Mouse (Mus musculus): ENCODE measurements around the gene Jazf1. TPM values are rescaled to one million over a fixed set of nuclear protein-coding genes. Genes with fewer than 3 reads are reported as not detected.

Jazf1 gene
- polyA plus RNA-seq, 2 experiments, result 0.71 to 1.2 TPM

- Histone ChIP-seq H3K27ac (no peak overlapping the region), H3K4me2 (ENCODE audit: low read depth) (no peak overlapping the region), H3K36me3 (replicated peaks; ENCODE audit: control insufficient read depth, insufficient read depth, low read depth) (no peaks in the 10 kb centered on the region), H3K4me1 (replicated peaks; ENCODE audit: control insufficient read depth in 2 of 2, insufficient read depth in 2 of 2, low read length in 1 of 2) (no peaks in the 10 kb centered on the region), H3K27me3 (ENCODE audit: control insufficient read depth, insufficient read depth, low read length) (no peaks in the 10 kb centered on the region), H3K9ac (replicated peaks) (no peak overlapping the region), H3K4me3 (ENCODE audit: insufficient read depth in 1 of 2, low read depth in 2 of 2, low read length in 2 of 2) (no peak overlapping the region), H3K9me3 (ENCODE audit: control insufficient read depth, low read length) (no peaks in the 10 kb centered on the region)
- no peak for DNase-seq (ENCODE audit: low read depth in 3 of 3, low spot score in 3 of 3)
- no peak for ATAC-seq (ENCODE audit: insufficient read depth)
- WGBS (ENCODE audit: insufficient replicate concordance), result 57% methylated on average over 7 of the region's 7 CpGs
- TF ChIP-seq CTCF (IDR thresholded peaks at IDR 0.05; ENCODE audit: low read depth) (peak; percentile 37), EP300 (IDR thresholded peaks at IDR 0.05; ENCODE audit: low read depth) (no peak)
Measured at GRCm38 (mm10) chr6:52972138-52972537, 96.3 kb downstream of the Jazf1 start.

GRCm38 (mm10) chr6:52969717-52970261 lies 98.6 kb downstream of the Jazf1 start:
- Histone ChIP-seq H3K4me2 (ENCODE audit: low read depth) (no peak overlapping the region), H3K4me1 (replicated peaks; ENCODE audit: control insufficient read depth in 2 of 2, insufficient read depth in 2 of 2, low read length in 1 of 2) (0 out of 4 replicates have a peak, but pooled peaks cover 0 to 2% of the 10 kb centered on the region in 2 experiments), H3K27me3 (ENCODE audit: control insufficient read depth, insufficient read depth, low read length) (no peaks in the 10 kb centered on the region), H3K9me3 (ENCODE audit: control insufficient read depth, low read length) (no peaks in the 10 kb centered on the region), H3K36me3 (replicated peaks; ENCODE audit: control insufficient read depth, insufficient read depth, low read depth) (no peaks in the 10 kb centered on the region), H3K27ac (no peak overlapping the region), H3K4me3 (ENCODE audit: insufficient read depth in 1 of 2, low read depth in 2 of 2, low read length in 2 of 2) (no peak overlapping the region), H3K9ac (replicated peaks) (no peak overlapping the region)
- 67% methylated on average over 2 of the region's 2 CpGs for WGBS (ENCODE audit: insufficient replicate concordance)
- peak in 1 of 3 experiments; percentile 10 for DNase-seq (ENCODE audit: low read depth in 3 of 3, low spot score in 3 of 3)
- peak; percentile 84 for TF ChIP-seq CTCF (IDR thresholded peaks at IDR 0.05; ENCODE audit: low read depth)
- no peak for TF ChIP-seq EP300 (IDR thresholded peaks at IDR 0.05; ENCODE audit: low read depth)
- ATAC-seq (ENCODE audit: insufficient read depth), result no peak

- no peak for TF ChIP-seq EP300 (IDR thresholded peaks at IDR 0.05; ENCODE audit: low read depth)
- no peak for TF ChIP-seq CTCF (IDR thresholded peaks at IDR 0.05; ENCODE audit: low read depth)
- Histone ChIP-seq H3K27me3 (ENCODE audit: control insufficient read depth, insufficient read depth, low read length) (no peaks in the 10 kb centered on the region), H3K9me3 (ENCODE audit: control insufficient read depth, low read length) (no peaks in the 10 kb centered on the region), H3K4me3 (ENCODE audit: insufficient read depth in 1 of 2, low read depth in 2 of 2, low read length in 2 of 2) (no peak overlapping the region), H3K9ac (replicated peaks) (no peak overlapping the region), H3K4me2 (ENCODE audit: low read depth) (no peak overlapping the region), H3K4me1 (replicated peaks; ENCODE audit: control insufficient read depth in 2 of 2, insufficient read depth in 2 of 2, low read length in 1 of 2) (0 out of 4 replicates have a peak, but pooled peaks cover 0 to 2% of the 10 kb centered on the region in 2 experiments), H3K36me3 (replicated peaks; ENCODE audit: control insufficient read depth, insufficient read depth, low read depth) (no peaks in the 10 kb centered on the region), H3K27ac (no peak overlapping the region)
- DNase-seq (ENCODE audit: low read depth in 3 of 3, low spot score in 3 of 3) (no peak), ATAC-seq (ENCODE audit: insufficient read depth) (no peak)
- 76% methylated on average over 12 of the region's 12 CpGs for WGBS (ENCODE audit: insufficient replicate concordance)
Measured at GRCm38 (mm10) chr6:52968346-52968891, 100.0 kb downstream of the Jazf1 start.

GRCm38 (mm10) chr6:52967557-52968270 lies 100.7 kb downstream of the Jazf1 start:
- WGBS (ENCODE audit: insufficient replicate concordance), result 58% methylated on average over 10 of the region's 10 CpGs
- Histone ChIP-seq H3K9ac (replicated peaks) (no peak overlapping the region), H3K36me3 (replicated peaks; ENCODE audit: control insufficient read depth, insufficient read depth, low read depth) (no peaks in the 10 kb centered on the region), H3K4me2 (ENCODE audit: low read depth) (no peak overlapping the region), H3K4me3 (ENCODE audit: insufficient read depth in 1 of 2, low read depth in 2 of 2, low read length in 2 of 2) (no peak overlapping the region), H3K4me1 (replicated peaks; ENCODE audit: control insufficient read depth in 2 of 2, insufficient read depth in 2 of 2, low read length in 1 of 2) (0 out of 4 replicates have a peak, but pooled peaks cover 0 to 2% of the 10 kb centered on the region in 2 experiments), H3K27me3 (ENCODE audit: control insufficient read depth, insufficient read depth, low read length) (no peaks in the 10 kb centered on the region), H3K9me3 (ENCODE audit: control insufficient read depth, low read length) (no peaks in the 10 kb centered on the region), H3K27ac (no peak overlapping the region)
- DNase-seq (ENCODE audit: low read depth in 3 of 3, low spot score in 3 of 3) (no peak), ATAC-seq (ENCODE audit: insufficient read depth) (no peak)
- no peak for TF ChIP-seq EP300 (IDR thresholded peaks at IDR 0.05; ENCODE audit: low read depth)

GRCm38 (mm10) chr6:52966001-52966400 lies 102.4 kb downstream of the Jazf1 start:
- no peaks in the 10 kb centered on the region for H3K36me3 ChIP-seq (replicated peaks; ENCODE audit: control insufficient read depth, insufficient read depth, low read depth)
- TF ChIP-seq EP300 (IDR thresholded peaks at IDR 0.05; ENCODE audit: low read depth) (no peak), CTCF (IDR thresholded peaks at IDR 0.05; ENCODE audit: low read depth) (no peak)
- H3K9ac ChIP-seq (replicated peaks), result no peak overlapping the region
- 0 out of 4 replicates have a peak, but pooled peaks cover 0 to 2% of the 10 kb centered on the region in 2 experiments for H3K4me1 ChIP-seq (replicated peaks; ENCODE audit: control insufficient read depth in 2 of 2, insufficient read depth in 2 of 2, low read length in 1 of 2)
- H3K4me3 ChIP-seq (ENCODE audit: insufficient read depth in 1 of 2, low read depth in 2 of 2, low read length in 2 of 2), result no peak overlapping the region
- DNase-seq (ENCODE audit: low read depth in 3 of 3, low spot score in 3 of 3) (no peak), ATAC-seq (ENCODE audit: insufficient read depth) (no peak)
- no peak overlapping the region for H3K4me2 ChIP-seq (ENCODE audit: low read depth)
- WGBS (ENCODE audit: insufficient replicate concordance), result 42% methylated on average over 4 of the region's 4 CpGs
- no peaks in the 10 kb centered on the region for H3K27me3 ChIP-seq (ENCODE audit: control insufficient read depth, insufficient read depth, low read length)
- H3K9me3 ChIP-seq (ENCODE audit: control insufficient read depth, low read length), result no peaks in the 10 kb centered on the region
- no peak overlapping the region for H3K27ac ChIP-seq

All from liver, embryonic 14.5 days (tissue).